Mouse (Mus musculus) heart, adult 18-20 months (tissue): Measurements from ENCODE around the gene Tmem30a. TPM values are rescaled to one million over a fixed set of nuclear protein-coding genes. Genes with fewer than 3 reads are reported as not detected.

ENCODE experiments used
- DNase-seq, 2 experiments: peaks; one replicate each; pipeline ENCODE4 v3.0.0; 2021 to 2022; ENCODE audit warnings: mixed read lengths in 1 of 2
- total RNA-seq, 2 experiments: library from RNA; stranded (reverse); gene quantifications; 2 replicates each; pipeline ENCODE4 v1.2.3; 2021

The Tmem30a gene
- total RNA-seq, 2 experiments from 2014 or later, result 63.7 to 65.6 TPM

DNA sequence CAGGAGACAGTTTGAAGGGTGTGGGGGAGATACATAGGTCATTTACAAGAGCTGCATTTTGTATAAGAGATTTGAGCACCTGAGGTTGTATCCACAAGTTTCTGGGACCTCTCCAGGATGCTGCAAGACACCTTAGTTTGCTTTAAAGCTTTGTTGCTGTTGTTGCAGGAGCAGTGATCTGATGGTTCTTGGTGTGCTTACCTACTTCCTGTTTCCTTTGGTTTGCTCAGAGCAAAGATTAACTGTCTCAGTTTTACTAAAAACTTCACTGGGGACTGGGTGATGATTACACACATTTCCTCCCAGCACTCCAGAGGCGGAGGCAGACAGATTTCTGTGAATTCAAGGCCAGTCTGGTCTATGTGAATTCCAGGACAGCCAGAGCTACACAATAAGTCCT is 1.8 kb upstream of the Tmem30a start:
- DNase-seq, result no peak

- DNase-seq, result no peak
Measured at GRCm38 (mm10) chr9:79785794-79786085, 7.6 kb downstream of the Tmem30a start.

GRCm38 (mm10) chr9:79784934-79785793 is 8.1 kb downstream of the Tmem30a start:
- no peak for DNase-seq

DNA sequence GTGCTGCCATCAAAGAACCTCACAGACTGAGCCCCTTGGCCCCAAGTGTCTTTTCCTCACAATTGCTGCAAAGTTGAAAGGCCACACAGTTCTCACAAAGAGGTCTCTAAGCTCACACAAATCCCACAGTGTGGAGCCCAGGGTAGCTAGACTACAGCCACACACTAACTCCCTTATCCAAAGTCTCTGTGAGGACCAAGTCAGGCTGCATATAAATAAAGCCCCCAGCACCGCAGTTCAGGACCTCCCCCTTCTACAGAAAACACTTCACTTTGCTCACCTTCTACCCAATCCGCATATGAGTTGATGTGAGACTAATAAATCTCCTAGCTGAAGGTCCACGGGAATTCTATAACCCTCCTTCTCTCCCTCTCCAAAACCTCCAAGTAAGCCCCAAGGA is 8.9 kb downstream of the Tmem30a start:
- no peak for DNase-seq

DNA sequence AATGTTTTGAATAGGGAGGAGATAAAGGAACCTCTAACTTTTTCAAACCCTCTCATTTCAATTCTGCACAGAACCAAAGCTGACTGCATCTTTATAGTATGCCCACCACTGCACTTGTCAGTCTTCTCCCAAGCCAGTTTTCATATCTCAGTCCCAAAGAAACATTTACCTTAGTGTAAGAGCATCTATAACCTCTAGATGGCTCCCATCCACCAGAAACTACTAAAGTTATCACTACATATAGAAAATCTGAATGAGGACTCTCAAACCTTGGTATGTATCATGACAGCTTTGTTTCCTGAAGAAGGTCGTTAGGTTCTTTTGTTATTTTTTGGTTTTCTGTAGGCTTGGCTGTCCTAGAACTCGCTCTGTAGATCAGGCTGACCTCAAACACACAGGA is 14.0 kb downstream of the Tmem30a start:
- no peak for DNase-seq

DNA sequence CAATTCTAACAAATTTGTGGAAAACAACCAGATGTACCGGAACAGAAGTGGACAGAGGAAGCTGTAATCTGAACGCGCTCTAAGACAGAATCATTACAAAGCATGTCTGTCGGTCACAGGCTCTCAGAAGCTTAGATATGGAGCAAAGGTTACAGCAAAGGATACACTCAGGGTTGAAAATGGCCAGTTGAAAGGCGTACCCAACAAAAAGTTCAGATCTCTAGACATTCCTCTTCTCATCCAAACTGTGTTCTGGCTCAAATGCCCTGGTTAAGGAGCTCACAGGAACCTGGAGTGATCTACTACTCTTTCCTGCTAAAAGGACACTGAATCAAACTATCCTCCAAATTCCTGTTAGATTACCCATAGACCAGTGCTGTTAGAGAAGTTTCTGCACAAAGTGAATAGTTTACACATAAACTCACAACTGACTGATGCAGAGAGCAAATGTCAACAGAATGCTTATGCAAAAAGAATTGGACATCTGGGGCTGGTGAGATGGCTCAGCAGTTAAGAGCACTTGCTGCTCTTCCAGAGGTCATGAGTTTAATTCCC is 26.2 kb downstream of the Tmem30a start:
- no peak for DNase-seq

GRCm38 (mm10) chr9:79765329-79765728 is 28.0 kb downstream of the Tmem30a start:
- no peak for DNase-seq

DNA sequence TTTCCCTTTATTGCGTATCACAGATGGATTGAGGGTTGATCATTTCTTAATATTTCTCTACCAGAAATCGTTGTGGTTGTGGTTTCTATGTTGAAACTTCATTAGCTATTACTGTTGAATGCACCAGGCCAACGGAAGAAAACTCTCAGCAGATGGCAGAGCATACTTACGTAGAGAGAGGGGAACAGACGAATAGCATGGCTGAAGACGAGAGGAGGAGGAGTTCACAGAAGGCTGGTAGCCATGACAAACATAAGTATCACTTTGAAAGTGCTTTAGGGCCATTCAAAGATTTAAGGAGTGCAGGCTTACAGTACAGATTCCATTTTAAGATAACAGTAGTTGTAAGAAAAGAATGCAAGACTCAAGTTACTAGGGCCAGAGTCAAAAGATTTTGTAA is 30.8 kb downstream of the Tmem30a start:
- DNase-seq, result no peak

DNA sequence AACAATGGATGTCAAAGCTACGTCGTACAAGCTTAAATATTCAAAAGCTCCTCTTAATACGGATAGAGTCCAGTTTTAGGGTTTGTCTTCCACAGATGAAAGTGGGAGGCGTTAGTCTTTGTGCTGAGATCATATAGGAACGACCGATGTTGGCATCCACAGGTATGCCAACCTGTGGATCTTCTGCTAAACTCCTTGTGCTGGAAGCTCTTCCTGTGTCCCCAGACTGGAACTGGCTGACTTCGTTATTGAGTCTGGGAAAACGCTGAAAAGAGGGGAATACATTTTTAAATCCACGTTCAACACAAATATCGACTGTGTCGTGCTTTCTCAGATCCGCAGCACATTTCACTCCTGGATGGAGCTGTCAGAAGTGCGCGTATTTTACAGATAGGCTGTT is 33.2 kb downstream of the Tmem30a start:
- no peak for DNase-seq

- DNase-seq, result peak; percentile 96 to 98
Measured at GRCm38 (mm10) chr9:79759385-79760005, 33.8 kb downstream of the Tmem30a start, which contains the start of gene Cox7a2. Gene Cox7a2, minus strand, starts transcription at chr9:79759878.

DNA sequence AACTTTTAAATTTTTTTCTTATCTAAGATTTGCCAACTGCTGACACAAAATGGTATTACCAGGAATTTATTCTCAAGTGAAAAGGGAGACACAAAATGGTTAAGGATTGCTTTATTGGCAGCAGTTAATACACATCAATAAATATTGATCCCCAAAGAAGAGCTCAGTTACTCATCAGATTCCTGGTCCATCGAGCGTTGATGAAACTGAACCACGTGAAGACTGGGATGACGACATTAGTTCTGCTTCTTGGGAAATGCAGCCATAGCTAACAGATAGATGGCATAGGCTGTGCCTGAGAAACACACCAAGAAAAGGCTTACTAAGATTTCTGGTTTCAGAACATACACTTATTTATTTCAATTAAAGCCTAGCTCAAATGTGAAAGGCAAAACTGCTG is 38.0 kb downstream of the Tmem30a start:
- DNase-seq, result no peak

GRCm38 (mm10) chr9:79751846-79752245 is 41.5 kb downstream of the Tmem30a start:
- no peak for DNase-seq

- no peak for DNase-seq
Measured at GRCm38 (mm10) chr9:79750709-79751108, 42.6 kb downstream of the Tmem30a start.

GRCm38 (mm10) chr9:79745036-79745435 is 48.3 kb downstream of the Tmem30a start:
- DNase-seq, result no peak

GRCm38 (mm10) chr9:79735608-79736007 is 57.7 kb downstream of the Tmem30a start:
- no peak for DNase-seq

- no peak for DNase-seq
Measured at GRCm38 (mm10) chr9:79730301-79730700, 63.0 kb downstream of the Tmem30a start.

- peak in 1 of 2 experiments; percentile 63 for DNase-seq
Measured at GRCm38 (mm10) chr9:79723090-79723489, 70.2 kb downstream of the Tmem30a start.

DNA sequence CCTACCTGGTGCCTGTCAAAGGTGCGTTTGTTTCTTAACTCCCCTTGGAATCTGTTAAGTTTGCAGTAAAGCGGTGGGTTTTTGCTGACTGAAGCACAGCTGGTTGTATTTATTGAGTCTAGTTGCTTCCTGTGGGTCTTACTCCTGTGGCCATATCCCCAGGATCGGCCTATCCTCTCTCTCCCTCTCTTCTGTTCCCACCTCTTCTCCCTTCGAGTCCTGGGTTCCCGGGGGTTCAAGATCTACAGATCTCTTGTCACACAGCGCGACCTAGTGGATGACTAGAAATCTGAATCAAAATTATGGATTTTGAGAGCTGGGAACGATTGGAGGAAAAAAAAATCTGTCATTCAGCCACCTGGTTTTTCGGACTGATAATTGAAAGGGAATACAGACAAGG is 72.3 kb downstream of the Tmem30a start:
- DNase-seq, result peak; percentile 17 to 71

- no peak for DNase-seq
Measured at GRCm38 (mm10) chr9:79720143-79720542, 73.2 kb downstream of the Tmem30a start.

- DNase-seq, result peak; percentile 26 to 46
Measured at GRCm38 (mm10) chr9:79719451-79719850, 73.9 kb downstream of the Tmem30a start.
